Mouse (Mus musculus) frontal cortex, adult 2 months (tissue): ENCODE measurements around the gene Olfr1168. TPM values are rescaled to one million over a fixed set of nuclear protein-coding genes. Genes with fewer than 3 reads are reported as not detected.
"Not testable (repeated sequence)": the region's sequence is repeated elsewhere in the genome, so short reads cannot be mapped to it uniquely, and the experiment has no call there.

Experiments
- DNase-seq, 2 experiments: peaks; one replicate each; pipeline ENCODE4 v3.0.0; 2022; ENCODE audit warnings: low spot score in 1 of 2; ENCODE audit errors: extremely low spot score in 1 of 2
- polyA plus RNA-seq: library from polyadenylated mRNA; depleted of rRNA; stranded (reverse); fragments of >200 nt; gene quantifications from 2 replicates; pipeline ENCODE4 v1.2.3, GENCODE M21; 2012; rRNA removed

Gene Olfr1168
- polyA plus RNA-seq: not detected in 2 replicates

DNA sequence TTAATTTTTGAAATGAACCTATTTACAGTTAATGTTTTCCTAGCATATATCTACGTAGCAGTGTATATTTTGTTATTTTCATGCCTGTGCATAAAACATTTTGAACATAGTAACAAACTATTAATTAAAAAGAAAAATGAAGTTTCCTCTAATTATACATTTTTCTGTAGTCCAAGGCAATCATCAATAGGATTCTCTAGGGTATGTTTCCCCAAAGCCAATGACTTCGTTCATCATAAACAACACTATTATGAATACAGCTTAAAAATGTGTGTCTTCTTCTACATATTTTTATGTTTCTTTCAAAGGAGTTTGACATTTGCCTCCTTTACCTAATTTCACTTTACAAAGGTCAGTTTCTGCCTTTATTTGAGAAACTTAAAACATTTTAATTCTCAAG is at the start of gene Olfr1168:
Olfr1168 (plus strand) TSS at position 301 of the 400 bp plus-strand sequence.
- no peak for DNase-seq

DNA sequence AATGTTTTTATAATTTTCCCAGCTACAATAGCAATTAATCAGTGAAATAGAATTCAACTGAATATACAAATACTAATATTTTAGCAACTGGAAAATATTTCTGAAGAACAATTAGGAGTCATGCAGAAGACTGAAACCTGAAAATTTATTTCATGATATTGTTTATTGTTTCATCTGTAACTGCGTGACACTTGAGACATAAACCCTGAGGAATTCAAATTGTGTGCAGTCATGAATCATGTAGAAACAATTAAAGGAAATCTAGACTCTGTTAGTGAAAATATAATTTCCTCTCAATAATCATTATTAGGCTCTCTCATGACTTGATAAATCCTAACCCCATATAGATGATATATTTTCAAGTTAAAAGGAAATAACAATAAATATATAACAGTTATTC is 26.6 kb upstream of the Olfr1168 start, which contains the start of gene Olfr1167:
Olfr1167 (minus strand) TSS at position 101 of the 400 bp plus-strand sequence.
- DNase-seq: not testable (repeated sequence)

DNA sequence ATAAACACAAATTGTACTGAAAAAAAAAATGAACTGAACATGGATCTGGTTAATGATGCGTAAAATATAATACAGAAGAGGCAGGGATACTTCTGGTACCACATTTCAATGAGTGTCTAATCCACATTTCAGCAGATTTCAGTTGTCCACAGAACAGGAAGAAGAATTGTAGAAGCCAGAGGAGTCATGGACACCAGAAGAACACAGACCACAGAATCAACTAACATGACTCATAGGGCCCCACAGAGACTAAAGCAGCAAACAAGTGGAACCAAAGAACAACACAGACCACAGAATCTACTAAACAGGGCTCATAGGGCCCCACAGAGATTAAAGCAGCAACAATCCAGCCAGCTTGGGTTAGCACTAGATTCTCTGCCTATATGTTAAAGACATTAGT is 39.1 kb downstream of the Olfr1168 start:
- DNase-seq: no peak

DNA sequence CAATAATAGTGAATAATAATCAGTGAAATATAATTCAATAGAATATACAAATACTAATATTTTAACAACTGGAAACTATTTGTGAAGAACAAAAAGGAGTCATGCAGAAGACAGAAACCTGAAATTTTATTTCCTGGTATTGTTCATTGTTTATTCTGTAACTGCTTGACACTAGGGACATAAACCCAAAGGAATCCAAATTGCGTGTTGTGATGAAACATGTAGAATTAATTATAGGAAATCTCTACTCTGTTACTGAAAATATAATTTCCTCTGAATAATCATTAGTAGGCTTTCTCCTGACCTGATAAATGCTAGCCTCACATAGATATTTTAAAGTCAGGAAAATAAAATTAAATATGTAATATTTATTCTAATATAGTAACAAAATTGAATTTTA is 46.6 kb downstream of the Olfr1168 start, which contains the start of gene Olfr1170:
Olfr1170 (minus strand) TSS at position 101 of the 400 bp plus-strand sequence.
- no peak for DNase-seq

Other genes starting within 250 kb of the Olfr1168 start
- not detected in 2 replicates for gene Olfr1155, start 236.7 kb upstream of the Olfr1168 start, polyA plus RNA-seq
- not detected in 2 replicates for gene Olfr1156, start 228.8 kb upstream of the Olfr1168 start, polyA plus RNA-seq
- not detected in 2 replicates for gene Olfr1157, start 213.6 kb upstream of the Olfr1168 start, polyA plus RNA-seq
- not detected in 2 replicates for gene Olfr74, start 207.2 kb upstream of the Olfr1168 start, polyA plus RNA-seq
- gene Olfr1158, start 191.8 kb upstream of the Olfr1168 start, polyA plus RNA-seq: not detected in 2 replicates
- gene Olfr1160, start 173.6 kb upstream of the Olfr1168 start, polyA plus RNA-seq: 0.02 TPM in 1 of 2 replicates, not detected in the other
- not detected in 2 replicates for gene Olfr1161, start 159.1 kb upstream of the Olfr1168 start, polyA plus RNA-seq
- gene Olfr73, start 144.2 kb upstream of the Olfr1168 start, polyA plus RNA-seq: not detected in 2 replicates
- not detected in 2 replicates for gene Olfr1162, start 130.8 kb upstream of the Olfr1168 start, polyA plus RNA-seq
- not detected in 2 replicates for gene Olfr1163, start 110.0 kb upstream of the Olfr1168 start, polyA plus RNA-seq
- gene Olfr1164, start 87.9 kb upstream of the Olfr1168 start, polyA plus RNA-seq: not detected in 2 replicates
- not detected in 2 replicates for gene Olfr1166, start 53.6 kb upstream of the Olfr1168 start, polyA plus RNA-seq
- gene Olfr1167, start 26.7 kb upstream of the Olfr1168 start, polyA plus RNA-seq: not detected in 2 replicates
- gene Olfr1170, start 46.5 kb downstream of the Olfr1168 start, polyA plus RNA-seq: not detected in 2 replicates
- gene Olfr1173, start 98.0 kb downstream of the Olfr1168 start, polyA plus RNA-seq: not detected in 2 replicates
- not detected in 2 replicates for gene Olfr1174-ps, start 133.3 kb downstream of the Olfr1168 start, polyA plus RNA-seq
- gene Olfr1175-ps, start 145.3 kb downstream of the Olfr1168 start, polyA plus RNA-seq: not detected in 2 replicates
- gene Olfr1176, start 154.8 kb downstream of the Olfr1168 start, polyA plus RNA-seq: 0.02 TPM in 1 of 2 replicates, not detected in the other
- gene Olfr1177-ps, start 164.6 kb downstream of the Olfr1168 start, polyA plus RNA-seq: not detected in 2 replicates
- not detected in 2 replicates for gene Olfr1178, start 205.2 kb downstream of the Olfr1168 start, polyA plus RNA-seq
- not detected in 2 replicates for gene Olfr1179, start 224.6 kb downstream of the Olfr1168 start, polyA plus RNA-seq
- gene Olfr1180, start 237.3 kb downstream of the Olfr1168 start, polyA plus RNA-seq: not detected in 2 replicates
- not detected in 2 replicates for gene Olfr1181, start 244.3 kb downstream of the Olfr1168 start, polyA plus RNA-seq